In the genomic region with DNA sequence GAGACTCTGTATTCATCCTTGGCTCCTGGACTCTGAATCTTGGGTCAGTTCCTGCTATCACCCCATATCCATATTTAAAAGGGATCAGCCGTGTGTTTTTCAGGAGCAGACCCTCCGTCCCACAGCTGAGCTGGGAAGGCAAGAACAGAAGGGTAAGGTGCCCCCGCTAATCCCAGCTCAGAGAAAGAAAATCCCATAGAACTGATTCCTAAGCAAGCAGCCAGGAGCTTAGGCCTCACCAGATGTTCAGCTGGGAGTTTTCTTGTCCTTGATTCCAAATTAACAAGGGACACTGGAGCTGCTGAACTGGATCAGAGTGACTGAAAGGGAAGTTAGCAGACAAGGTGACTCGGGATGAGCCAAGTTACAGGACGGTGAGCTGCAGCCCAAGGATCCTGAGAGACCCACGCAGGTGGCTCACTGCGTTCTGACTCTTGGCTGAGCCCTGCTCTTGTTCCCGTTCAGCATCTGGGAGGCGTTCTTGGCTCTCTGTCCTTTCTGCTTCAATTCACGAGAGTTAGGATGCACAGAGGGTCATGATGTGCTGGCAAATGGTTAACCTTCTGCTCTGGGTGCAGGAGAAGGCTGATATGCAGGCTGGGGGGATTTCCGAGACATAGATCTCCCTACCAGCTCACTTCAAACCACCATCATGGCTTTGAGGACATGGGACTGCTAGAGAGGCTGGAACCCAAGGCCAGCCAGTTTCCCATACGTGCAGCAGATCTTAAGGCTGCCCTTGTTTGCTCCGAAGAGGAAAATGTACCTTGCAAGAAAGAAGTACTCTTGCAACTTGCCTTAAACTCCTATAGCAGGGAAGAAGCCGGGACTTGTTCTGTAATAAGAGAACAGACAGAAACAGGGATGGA, we compare ENCODE assay signal across 11 mouse cellular contexts. TPM values are rescaled to one million over a fixed set of nuclear protein-coding genes. Genes with fewer than 3 reads are reported as not detected.
DNase-seq lines count a peak whose midpoint lies in the region; ATAC-seq and TF ChIP-seq lines count a peak whose summit lies in the region.
"Had no signal": no experiment of that assay in that cellular context is flagged by ENCODE, and none has a peak within 500 bp of the region (broad histone marks: within the 10 kb centered on the region; RNA-seq: fewer than 3 reads in every experiment).

No protein-coding gene starts in this region.

- H3K36me3 ChIP-seq in forebrain, embryonic 10.5 days (replicated peaks), result peaks cover 39% of the 10 kb centered on the region
- H3K36me3 ChIP-seq in forebrain, embryonic 15.5 days, result peaks cover 11% of the 10 kb centered on the region
- no peaks in the 10 kb centered on the region for H3K36me3 ChIP-seq in ES-Bruce4 (ENCODE audit: control insufficient read depth, insufficient read depth, low read length, poor library complexity, severe bottlenecking)
- H3K36me3 ChIP-seq in intestine, embryonic 14.5 days (ENCODE audit: control insufficient read depth, insufficient read depth, low read length), result peaks cover 19% of the 10 kb centered on the region; the same call in 1 of the 2 replicates
- H3K36me3 ChIP-seq in midbrain, embryonic 14.5 days (ENCODE audit: control insufficient read depth, insufficient read depth, low read length), result peaks cover 31% of the 10 kb centered on the region
- H3K36me3 ChIP-seq: liver, embryonic 13.5 days had no signal

- no peak overlapping the region for H3K4me2 ChIP-seq in forebrain, embryonic 15.5 days (replicated peaks)
- H3K4me2 ChIP-seq in intestine, embryonic 14.5 days (ENCODE audit: low read length), result no peak overlapping the region
- H3K4me2 ChIP-seq in midbrain, embryonic 14.5 days (ENCODE audit: low read length), result no peak overlapping the region

- DNase-seq in forebrain, embryonic 10.5 days (ENCODE audit: extremely low spot score, low spot score), result no peak
- no peak for DNase-seq in intestine, embryonic 14.5 days (ENCODE audit: low spot score)
- DNase-seq in midbrain, embryonic 14.5 days, result no peak
- DNase-seq in embryo, embryonic 10.5 days (ENCODE audit: low spot score), result no peak
- no peak for DNase-seq in Muller cell, postnatal 12 days (ENCODE audit: inconsistent ontology term)
- DNase-seq: cerebellum, adult 9-10 months; liver, embryonic 13.5 days; thymus, adult 2 months had no signal

- WGBS in forebrain, embryonic 10.5 days, result 61% methylated on average over 14 of the region's 14 CpGs
- WGBS in forebrain, embryonic 15.5 days, result 69% methylated on average over 14 of the region's 14 CpGs
- 80% methylated on average over 14 of the region's 14 CpGs for WGBS in intestine, embryonic 14.5 days
- WGBS in midbrain, embryonic 14.5 days, result 48% methylated on average over 14 of the region's 14 CpGs

- H3K9me3 ChIP-seq in forebrain, embryonic 10.5 days, result no peaks in the 10 kb centered on the region
- no peaks in the 10 kb centered on the region for H3K9me3 ChIP-seq in forebrain, embryonic 15.5 days
- H3K9me3 ChIP-seq in ES-Bruce4 (replicated peaks; ENCODE audit: control insufficient read depth, insufficient read depth, low read length, poor library complexity, severe bottlenecking), result no peaks in the 10 kb centered on the region
- no peaks in the 10 kb centered on the region for H3K9me3 ChIP-seq in intestine, embryonic 14.5 days (ENCODE audit: control insufficient read depth, low read length)
- no peaks in the 10 kb centered on the region for H3K9me3 ChIP-seq in midbrain, embryonic 14.5 days (ENCODE audit: control insufficient read depth, low read length)
- H3K9me3 ChIP-seq: liver, embryonic 13.5 days had no signal

- peaks cover 49% of the 10 kb centered on the region for H3K4me1 ChIP-seq in forebrain, embryonic 10.5 days
- H3K4me1 ChIP-seq in forebrain, embryonic 15.5 days, result peaks cover 23% of the 10 kb centered on the region
- peaks cover 5% of the 10 kb centered on the region for H3K4me1 ChIP-seq in ES-Bruce4 (ENCODE audit: control insufficient read depth, insufficient read depth, low read length)
- peaks cover 30% of the 10 kb centered on the region for H3K4me1 ChIP-seq in intestine, embryonic 14.5 days (replicated peaks; ENCODE audit: control insufficient read depth, insufficient read depth, low read length)
- H3K4me1 ChIP-seq in midbrain, embryonic 14.5 days (ENCODE audit: control insufficient read depth, insufficient read depth, low read length), result peaks cover 23% of the 10 kb centered on the region

- no peak overlapping the region for H3K4me3 ChIP-seq in forebrain, embryonic 10.5 days
- H3K4me3 ChIP-seq in forebrain, embryonic 15.5 days, result no peak overlapping the region
- no peak overlapping the region for H3K4me3 ChIP-seq in ES-Bruce4 (ENCODE audit: low read depth, low read length)
- H3K4me3 ChIP-seq in intestine, embryonic 14.5 days (ENCODE audit: low read depth, low read length), result no peak overlapping the region
- no peak overlapping the region for H3K4me3 ChIP-seq in midbrain, embryonic 14.5 days (replicated peaks; ENCODE audit: low read depth, low read length)

- TF ChIP-seq CTCF in ES-Bruce4 (IDR thresholded peaks at IDR 0.05; ENCODE audit: low read depth, low read length), result no peak

- H3K27me3 ChIP-seq in forebrain, embryonic 10.5 days (ENCODE audit: poor library complexity, severe bottlenecking), result peaks cover 33% of the 10 kb centered on the region
- peaks cover under 1% of the 10 kb centered on the region; the same call in 1 of the 2 replicates for H3K27me3 ChIP-seq in forebrain, embryonic 15.5 days
- no peaks in the 10 kb centered on the region for H3K27me3 ChIP-seq in ES-Bruce4 (ENCODE audit: control insufficient read depth, insufficient read depth, low read length, poor library complexity, severe bottlenecking)
- H3K27me3 ChIP-seq in intestine, embryonic 14.5 days (replicated peaks; ENCODE audit: control insufficient read depth, insufficient read depth, low read length), result no peaks in the 10 kb centered on the region
- H3K27me3 ChIP-seq in midbrain, embryonic 14.5 days (ENCODE audit: control insufficient read depth, insufficient read depth, low read length), result peaks cover 4% of the 10 kb centered on the region

- no peak for TF ChIP-seq EP300 in ES-Bruce4 (IDR thresholded peaks at IDR 0.05; ENCODE audit: insufficient read depth, low read depth, low read length)

- no peak overlapping the region for H3K9ac ChIP-seq in forebrain, embryonic 15.5 days (replicated peaks)
- H3K9ac ChIP-seq in ES-Bruce4 (ENCODE audit: low read depth, poor library complexity, severe bottlenecking), result peak overlapping the region; percentile 58; the same call in 1 of the 2 replicates
- H3K9ac ChIP-seq in intestine, embryonic 14.5 days (ENCODE audit: low read length), result 0 out of 2 replicates have a peak overlapping the region, but pooled peaks have one; percentile 15
- H3K9ac ChIP-seq in midbrain, embryonic 14.5 days (replicated peaks; ENCODE audit: low read length), result no peak overlapping the region

- H3K27ac ChIP-seq in forebrain, embryonic 10.5 days, result peak overlapping the region; percentile 81
- no peak overlapping the region for H3K27ac ChIP-seq in forebrain, embryonic 15.5 days (replicated peaks)
- H3K27ac ChIP-seq in ES-Bruce4 (ENCODE audit: insufficient read depth, low read length), result no peak overlapping the region
- peak overlapping the region; percentile 83 for H3K27ac ChIP-seq in intestine, embryonic 14.5 days (ENCODE audit: low read depth)
- 0 out of 2 replicates have a peak overlapping the region, but pooled peaks have one; percentile 56 for H3K27ac ChIP-seq in midbrain, embryonic 14.5 days (replicated peaks; ENCODE audit: low read depth, low read length)
- H3K27ac ChIP-seq: liver, embryonic 13.5 days had no signal

- TF ChIP-seq POLR2A in ES-Bruce4 (IDR thresholded peaks at IDR 0.05; ENCODE audit: insufficient read depth, low read length), result no peak

- no peak for ATAC-seq in forebrain, embryonic 15.5 days (replicated peaks)
- ATAC-seq in intestine, embryonic 14.5 days (replicated peaks; ENCODE audit: low FRiP score, low TSS enrichment, low read depth), result no peak
- ATAC-seq in midbrain, embryonic 14.5 days (ENCODE audit: low FRiP score, low TSS enrichment), result no peak
- ATAC-seq in megakaryocyte-erythroid progenitor cell, adult 5-6 weeks (replicated peaks; ENCODE audit: low FRiP score, low TSS enrichment, poor library complexity, severe bottlenecking), result no peak

RNA-seq across cellular contexts. Expression of gene Mrps23, which starts 17.9 kb away (rescaled TPM):
- polyA plus RNA-seq in forebrain, embryonic 10.5 days (2016; fragmentation: Nextera tagmentation; extraction: Ambion mirVana), result 65.5 and 72.6 TPM in 2 replicates
- polyA plus RNA-seq in forebrain, embryonic 15.5 days (2015; fragmentation: Nextera tagmentation; extraction: Ambion mirVana), result 67.0 and 68.1 TPM in 2 replicates
- 67.9 and 107 TPM in 2 replicates for polyA plus RNA-seq in ES-Bruce4 (2011; ENCODE audit: insufficient read depth, insufficient read length, low read depth, missing spikeins)
- polyA plus RNA-seq in intestine, embryonic 14.5 days (2014; fragmentation: Nextera tagmentation; extraction: Ambion mirVana), result 60.8 and 65.2 TPM in 2 replicates
- 67.9 and 70.0 TPM in 2 replicates for polyA plus RNA-seq in midbrain, embryonic 14.5 days (2014; fragmentation: Nextera tagmentation; extraction: Ambion mirVana)
- 78.6 and 78.8 TPM in 2 replicates for total RNA-seq in megakaryocyte-erythroid progenitor cell, adult 5-6 weeks (2014; fragmentation: Nextera tagmentation)
- total RNA-seq in megakaryocyte-erythroid progenitor cell, adult 5-6 weeks (2017), result 58.9 and 154 TPM in 2 replicates

Comparison
In these comparisons a context has a peak if more than half of its experiments do, and no peak if none do; other contexts are left out.
1. H3K27ac ChIP-seq: peak in forebrain, embryonic 10.5 days (single experiment), intestine, embryonic 14.5 days (single experiment) and midbrain, embryonic 14.5 days (single experiment); none in forebrain, embryonic 15.5 days (single experiment) and ES-Bruce4 (single experiment).
2. H3K9ac ChIP-seq: peak in ES-Bruce4 (single experiment) and intestine, embryonic 14.5 days (single experiment); none in forebrain, embryonic 15.5 days (single experiment) and midbrain, embryonic 14.5 days (single experiment).